Mouse (Mus musculus): ENCODE data around the gene Uox. TPM values are rescaled to one million over a fixed set of nuclear protein-coding genes. Genes with fewer than 3 reads are reported as not detected.
A peak's percentile ranks its signal among the peaks of the same experiment; 100 is the strongest.

The Uox gene
- total RNA-seq, 2 experiments from 2014 or later, result not detected

DNA sequence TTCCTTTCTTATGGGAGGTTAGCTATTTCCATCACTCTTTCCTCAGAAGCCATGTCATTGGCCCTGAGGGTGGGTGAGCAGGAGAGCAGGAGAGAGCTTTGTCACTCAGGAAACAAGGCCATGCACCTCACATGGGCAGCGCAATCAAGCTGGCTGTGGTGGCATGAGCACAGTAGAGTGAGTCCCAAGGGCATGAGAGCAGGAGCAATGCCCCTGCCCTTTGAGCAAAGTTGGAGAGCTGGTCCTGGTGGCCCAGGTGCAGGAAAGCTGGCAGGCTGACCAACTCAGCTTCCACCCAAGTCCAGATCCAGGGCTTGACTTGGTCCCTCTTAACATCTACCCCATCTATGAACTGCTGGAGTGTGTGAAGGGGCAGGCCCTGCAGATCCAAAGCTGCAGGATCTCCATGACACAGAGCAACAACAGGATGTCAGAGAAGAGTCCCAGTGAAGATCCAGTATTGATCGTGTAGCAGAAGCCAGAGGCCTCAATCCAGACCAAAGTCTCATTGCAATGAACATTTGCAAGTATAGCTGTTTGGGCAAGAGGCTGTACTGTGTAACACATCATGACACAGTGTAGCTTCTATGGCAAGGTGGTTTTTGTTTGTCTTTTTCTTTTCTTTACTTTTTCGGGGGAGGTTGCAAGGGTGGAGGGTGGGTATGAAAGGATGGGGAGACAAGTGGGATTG is 10.0 kb downstream of the Uox start:
- intact Hi-C loops (cut with DNase I), result no loop called here
- no peak for DNase-seq

DNA sequence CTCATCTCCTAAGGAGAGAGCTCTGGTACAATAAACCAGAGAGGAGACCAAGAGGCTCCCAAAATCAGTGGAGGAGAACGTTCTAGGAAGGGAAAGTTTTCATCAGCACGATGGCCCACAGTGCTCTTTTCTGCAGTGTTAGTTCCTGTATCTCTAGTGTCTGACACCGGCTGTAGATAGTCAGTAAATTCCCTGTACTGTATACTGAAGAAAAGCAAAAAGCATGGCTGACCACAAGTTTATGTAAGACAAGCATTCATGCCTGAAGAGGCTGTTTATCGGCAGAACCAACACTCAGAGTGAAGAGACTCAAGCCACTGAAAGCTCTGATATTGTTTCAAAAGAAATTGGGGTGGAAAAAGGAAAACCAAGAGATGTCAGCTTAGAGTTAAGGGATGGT is 13.3 kb downstream of the Uox start:
- intact Hi-C loops (cut with DNase I), result no loop called here
- no peak for DNase-seq

DNA sequence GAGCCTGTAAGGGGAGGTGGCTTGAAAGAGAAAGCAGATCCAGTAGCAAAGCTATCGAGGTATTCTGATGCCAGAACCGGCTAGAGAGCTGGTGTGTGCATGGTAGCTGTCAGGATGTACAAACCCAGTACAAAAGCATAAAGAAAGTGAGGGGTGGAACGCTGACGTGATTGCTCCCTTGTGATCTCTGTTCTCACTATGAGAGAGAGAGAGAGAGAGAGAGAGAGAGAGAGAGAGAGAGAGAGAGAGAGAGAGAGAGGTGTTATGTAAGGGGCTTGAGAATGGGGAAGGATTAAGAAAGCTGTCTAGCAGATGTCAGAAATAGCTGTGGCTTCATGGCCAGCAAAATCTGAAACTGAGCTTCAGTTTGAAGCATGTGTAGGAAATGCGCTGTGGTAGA is 13.7 kb downstream of the Uox start:
- intact Hi-C loops (cut with DNase I), result no loop called here
- no peak for DNase-seq

DNA sequence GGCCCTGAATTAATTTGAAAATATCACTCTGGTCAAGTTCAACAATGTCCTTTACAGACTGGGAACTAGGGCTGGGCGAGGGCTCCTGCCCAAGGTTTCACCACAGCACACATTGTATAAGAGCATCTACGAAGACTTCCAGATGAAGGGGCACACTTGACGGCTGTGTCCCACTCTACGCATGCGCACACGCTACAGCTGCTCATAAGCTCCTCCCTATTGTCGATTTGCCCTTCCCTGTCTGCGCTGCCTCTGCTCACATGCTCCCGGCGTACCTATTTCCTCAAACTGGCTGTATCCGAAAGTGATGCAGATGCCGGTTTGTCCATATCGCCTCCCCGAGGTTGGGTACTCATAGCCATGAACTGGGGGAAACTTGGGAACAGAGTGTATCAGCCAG is 16.4 kb downstream of the Uox start:
- intact Hi-C loops (cut with DNase I), result no loop called here
- DNase-seq, result no peak

DNA sequence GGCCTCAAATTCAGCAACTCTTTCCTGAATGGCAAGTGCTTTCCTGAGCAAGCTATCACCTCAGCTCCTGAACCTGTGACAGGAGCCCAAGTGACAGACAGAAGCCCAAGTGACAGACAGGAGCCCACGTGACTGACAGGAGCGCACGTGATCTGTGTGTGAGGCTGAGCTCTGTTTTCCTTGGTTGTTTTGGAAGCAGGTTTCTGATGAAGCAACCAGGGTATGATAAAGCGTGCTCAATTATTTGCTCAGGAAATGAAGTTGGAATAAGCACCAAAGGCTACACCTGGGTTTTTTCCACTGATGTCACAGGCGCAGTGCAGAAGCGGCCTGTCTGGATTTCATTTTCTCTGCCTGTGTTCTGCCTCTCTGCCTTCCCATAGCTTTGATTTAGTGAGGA is 19.3 kb downstream of the Uox start:
- DNase-seq, result no peak
- intact Hi-C loops (cut with DNase I), result no loop called here

DNA sequence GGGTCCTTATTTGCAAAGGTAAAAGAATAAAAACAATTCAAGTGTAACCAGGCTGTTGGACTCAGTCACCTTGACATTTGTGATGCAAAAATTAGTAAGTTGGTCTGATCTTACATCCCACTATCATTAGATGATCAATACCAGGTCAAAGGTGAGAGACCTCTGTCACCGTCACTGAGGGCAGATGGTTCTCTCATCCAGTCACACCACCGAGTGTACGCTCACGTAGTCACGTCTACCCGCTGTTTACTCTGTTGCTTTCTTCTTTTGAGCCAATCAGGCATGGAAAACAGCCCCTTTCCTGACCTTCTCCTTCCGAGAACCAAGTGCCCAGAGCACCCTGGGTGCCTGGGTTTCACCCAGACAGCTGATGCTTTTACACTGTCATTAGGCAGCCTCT is 20.9 kb downstream of the Uox start:
- no peak for DNase-seq

DNA sequence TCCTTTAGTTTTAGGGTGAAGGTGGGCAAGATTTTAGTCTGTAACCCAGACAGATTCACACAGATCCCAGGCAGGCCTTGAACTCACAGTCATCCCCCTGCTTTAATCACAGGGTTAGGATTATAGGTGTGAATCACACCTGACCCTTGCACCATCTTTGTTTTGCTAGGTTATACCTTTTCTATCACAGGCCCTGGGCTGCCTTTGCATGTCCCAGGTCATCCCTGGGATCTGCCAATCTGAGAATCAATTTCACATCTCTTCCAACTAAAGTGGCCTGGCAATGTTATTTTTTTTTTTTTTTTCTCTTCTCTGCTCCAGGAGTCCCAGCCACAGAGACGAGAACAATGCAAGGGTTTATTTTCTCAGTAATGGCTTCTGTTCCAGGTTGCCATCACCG is 21.4 kb downstream of the Uox start:
- intact Hi-C loops (cut with DNase I), result no loop called here
- no peak for DNase-seq

More for the DNA sequence above, 20.9 kb downstream of the Uox start:
- intact Hi-C loops (cut with DNase I), result no loop called here

DNA sequence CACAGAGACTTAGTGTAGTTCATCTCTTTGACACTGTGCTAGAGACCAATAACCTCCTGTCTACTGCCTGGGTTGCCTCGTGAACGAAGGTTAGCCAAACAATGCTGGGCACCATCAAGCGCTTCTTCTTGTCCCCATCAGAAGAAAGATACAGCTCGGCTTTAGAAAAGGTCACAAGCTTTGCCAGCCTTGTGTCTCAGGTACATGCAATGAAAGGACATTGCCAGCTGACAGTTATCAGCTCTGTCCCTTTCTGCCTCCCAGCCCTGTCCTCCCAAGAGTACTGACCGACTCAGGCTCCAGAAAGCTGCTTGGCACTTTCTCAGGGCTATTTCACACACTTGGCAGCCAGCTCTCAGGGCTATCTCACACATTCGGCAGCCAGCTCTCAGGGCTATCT is 25.2 kb downstream of the Uox start:
- DNase-seq, result no peak
- intact Hi-C loops (cut with DNase I), result no loop called here

DNA sequence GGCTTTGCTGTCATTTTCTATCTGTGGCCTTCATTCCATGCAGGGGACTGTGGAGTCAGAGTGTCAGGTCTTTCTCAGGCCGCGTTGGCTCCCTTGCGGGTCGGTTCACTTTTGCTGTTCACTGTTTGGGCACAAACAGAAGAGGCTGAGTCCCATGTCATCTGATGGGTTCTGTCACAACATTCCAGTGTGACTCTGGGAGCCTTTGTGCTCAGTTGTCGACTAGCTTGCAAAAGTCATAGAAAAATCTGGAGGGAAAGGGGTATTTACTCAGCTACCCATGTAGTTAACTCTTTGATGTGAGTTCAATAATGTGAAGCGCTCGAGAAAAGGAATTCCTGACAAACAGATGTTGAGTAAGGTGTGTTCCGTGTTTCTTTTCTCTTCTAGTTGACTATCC is 26.2 kb downstream of the Uox start:
- no peak for DNase-seq
- intact Hi-C loops (cut with DNase I), result no loop called here

DNA sequence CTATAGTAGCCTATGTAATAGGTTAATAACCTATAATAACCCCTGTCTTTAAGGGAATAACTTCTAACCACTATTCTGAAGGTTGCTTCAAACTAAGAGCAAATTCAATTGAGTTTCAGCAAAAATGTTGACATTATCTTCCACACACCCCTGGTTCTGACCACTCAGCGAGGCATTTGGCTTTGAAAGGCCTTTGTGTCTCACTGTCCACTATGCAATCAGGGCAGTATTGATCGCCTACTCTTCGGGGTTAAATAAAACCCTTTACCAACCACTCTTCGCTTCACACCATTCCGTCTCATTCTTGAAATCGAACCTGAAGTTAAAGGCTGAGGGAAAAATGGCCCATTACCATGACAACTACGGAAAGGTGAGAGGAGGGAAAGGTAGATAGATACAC is 26.6 kb downstream of the Uox start:
- intact Hi-C loops (cut with DNase I), result no loop called here
- no peak for DNase-seq

DNA sequence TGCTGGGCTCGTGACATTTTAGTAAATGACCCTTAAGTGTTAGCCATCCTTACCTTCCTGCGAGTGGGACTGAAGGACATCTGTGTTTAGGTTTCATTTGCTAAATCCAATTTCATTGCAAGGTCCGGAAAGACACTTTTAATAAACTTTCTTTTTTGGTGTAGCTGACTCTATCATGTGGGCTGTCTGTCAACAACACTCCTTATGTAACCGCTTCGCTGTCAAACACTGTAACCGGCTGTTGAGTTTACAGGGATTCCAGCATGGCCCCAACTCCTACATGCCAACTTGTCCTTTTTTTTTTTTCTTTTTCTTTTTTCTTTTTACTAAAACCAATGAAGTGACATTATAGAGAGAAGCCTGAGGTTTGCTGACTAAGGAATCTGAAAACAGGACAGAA is 28.2 kb downstream of the Uox start:
- DNase-seq, result no peak
- intact Hi-C loops (cut with DNase I), result no loop called here

DNA sequence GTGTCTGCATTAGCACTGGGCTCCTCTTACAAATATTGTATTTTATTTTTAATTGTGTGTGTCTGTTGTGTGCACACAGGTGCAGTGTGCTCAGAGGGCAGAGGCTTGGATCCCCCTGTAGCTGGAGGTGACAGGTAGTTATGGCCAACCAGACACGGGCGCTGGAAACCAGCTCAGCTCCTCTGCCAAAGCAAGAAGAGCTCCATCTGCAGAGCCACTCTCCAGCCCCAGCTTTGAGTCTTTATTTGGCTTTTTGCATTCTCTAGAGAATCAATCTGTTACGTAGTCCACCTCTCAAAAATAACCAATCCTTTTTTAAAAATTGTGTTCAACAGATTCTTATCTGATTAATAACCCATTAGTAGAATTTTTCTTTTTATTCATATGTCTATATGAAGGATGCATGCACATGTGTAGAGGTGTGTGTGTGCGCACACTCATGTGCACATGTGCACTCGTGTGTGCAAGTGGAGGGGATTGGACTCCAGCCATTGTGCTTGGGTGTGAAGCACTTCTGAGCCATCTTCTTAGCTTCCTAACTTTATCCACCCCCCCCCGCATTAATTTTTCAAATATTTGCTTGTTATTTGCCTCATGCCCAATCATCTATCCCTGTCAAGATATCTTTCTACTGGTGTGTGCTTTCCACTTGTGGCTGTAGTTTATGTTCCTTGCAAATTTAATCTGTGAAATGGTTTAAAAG is 29.1 kb downstream of the Uox start:
- intact Hi-C loops (cut with DNase I), result no loop called here
- no peak for DNase-seq

DNA sequence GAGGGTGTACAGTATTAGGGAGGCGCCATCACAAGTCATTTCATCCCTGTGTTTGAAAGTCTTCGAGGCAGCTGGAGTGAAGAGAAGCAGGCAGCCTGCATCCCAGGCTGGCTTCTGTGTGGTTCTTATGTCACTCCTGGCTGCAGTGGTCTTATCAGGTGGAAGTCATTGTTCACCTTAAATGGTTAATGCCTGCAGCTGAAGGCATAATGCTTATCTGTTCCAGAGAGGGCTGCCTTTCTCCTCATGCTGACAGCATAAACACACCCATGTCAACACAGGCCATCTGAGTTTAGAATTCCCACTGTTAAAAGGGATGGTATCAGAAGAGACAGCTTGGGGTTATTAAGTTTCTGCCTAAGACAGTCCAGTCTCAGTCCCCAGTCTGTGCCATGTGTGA is 31.0 kb downstream of the Uox start:
- DNase-seq, result no peak
- intact Hi-C loops (cut with DNase I), result no loop called here

DNA sequence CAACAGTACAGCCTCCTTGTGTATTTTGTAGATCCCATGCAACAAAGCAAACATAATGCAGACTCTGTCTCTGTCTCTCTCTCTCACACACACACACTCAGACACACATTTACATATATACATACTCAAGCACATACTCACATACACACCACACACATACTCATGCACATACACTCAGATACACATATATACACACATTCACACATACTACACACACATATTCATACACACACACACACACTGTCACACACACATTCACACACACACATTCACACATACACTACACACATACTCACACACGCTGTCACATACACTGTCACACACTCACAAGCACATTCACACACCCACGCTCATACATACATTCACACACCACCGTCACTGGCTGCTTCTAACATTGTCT is 32.3 kb downstream of the Uox start:
- DNase-seq, result no peak
- intact Hi-C loops (cut with DNase I), result no loop called here

DNA sequence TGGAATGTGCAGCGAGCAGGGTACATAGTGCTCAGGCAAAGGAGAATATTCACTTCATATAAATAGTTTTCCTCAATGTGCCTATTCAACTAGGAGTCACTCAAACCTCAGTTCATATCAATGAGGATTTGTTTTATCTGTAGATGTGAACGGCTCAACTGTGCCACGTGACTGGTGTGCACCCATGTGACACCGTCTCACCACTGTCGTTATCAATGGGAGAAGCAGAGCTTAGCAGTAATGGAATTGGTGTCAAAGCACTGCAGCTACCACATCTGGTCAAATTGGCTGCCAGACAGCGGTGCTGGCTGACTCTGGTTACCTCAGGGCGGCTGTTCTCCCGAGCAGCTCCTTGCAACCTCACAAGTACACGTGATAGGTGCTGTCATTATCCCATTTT is 34.4 kb downstream of the Uox start:
- intact Hi-C loops (cut with DNase I), result no loop called here
- no peak for DNase-seq

DNA sequence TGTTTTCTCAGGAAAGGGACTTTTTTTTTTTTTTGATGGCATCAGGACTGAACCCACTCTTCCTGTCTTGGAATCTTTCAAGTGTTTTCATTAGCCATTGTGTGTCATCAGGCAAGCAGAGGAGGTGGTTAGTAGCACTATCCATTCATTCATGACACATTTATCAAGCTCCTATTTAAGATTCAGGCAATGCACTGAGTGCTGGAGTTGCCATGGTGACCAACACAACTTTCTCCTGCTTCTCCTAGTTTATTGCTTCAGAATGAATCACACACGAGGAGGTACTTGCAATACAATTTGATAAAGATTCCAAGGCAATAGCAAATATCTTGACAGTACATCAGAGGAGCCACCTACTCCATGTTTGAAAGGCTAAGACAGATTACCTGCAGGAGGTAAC is 37.1 kb downstream of the Uox start:
- intact Hi-C loops (cut with DNase I), result no loop called here

DNA sequence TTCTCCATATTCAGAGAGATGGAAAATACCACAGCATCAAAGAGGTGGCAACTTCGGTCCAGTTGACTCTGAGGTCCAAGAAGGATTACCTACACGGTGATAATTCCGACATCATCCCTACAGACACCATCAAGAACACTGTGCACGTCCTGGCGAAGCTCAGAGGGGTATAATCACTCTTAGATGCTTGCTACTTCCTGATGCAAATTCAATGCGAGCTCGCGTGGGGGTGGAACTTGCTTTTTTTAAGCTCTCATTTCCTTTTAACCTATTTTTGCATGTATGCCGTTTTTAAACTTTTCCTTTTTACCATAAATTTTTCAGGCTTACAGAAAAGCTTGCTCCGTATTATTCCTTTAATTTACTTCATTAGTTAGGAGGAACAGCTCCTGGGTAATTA is 40.1 kb downstream of the Uox start:
- DNase-seq, result no peak
- intact Hi-C loops (cut with DNase I), result no loop called here

More for the DNA sequence above, 37.1 kb downstream of the Uox start:
- no peak for DNase-seq

DNA sequence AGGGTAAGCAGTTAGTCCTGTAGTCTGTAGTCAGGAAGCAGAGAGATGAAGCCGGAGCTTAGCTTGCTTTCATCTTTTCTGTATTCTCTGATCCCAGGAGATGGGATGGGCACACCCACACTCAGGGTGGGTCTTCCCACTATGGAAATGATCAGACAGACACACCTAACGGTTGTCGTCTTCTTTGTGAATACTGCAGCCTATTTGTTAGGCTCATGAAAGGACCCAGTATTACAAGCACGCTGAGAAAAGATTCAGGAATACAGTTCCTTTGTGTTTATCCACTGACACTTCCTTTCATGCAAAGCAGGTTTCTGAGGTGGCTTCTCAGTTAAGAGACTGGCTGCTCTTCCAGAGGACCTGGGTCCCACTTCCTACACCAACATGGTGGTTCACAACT is 41.0 kb downstream of the Uox start:
- intact Hi-C loops (cut with DNase I), result no loop called here
- DNase-seq, result no peak

DNA sequence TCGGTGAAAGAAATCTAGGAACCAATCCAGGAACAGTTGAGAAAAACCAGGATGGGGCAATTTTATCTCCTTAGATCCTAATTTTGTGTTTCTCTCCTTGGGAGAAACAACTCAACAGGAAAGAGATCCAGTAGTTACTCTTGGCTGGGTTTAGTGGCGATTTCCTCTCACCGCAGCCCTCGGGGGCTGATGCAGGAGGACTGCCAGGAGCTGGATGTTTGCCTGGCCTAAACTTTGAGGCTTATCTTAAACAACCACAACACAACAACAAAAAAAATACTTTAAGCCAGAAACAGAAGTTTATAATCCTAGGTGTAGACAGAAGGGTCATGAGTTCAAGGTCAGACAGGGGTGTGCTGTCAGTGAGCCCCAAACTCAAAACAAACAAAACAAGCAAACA is 41.6 kb downstream of the Uox start:
- DNase-seq, result peak; percentile 21 to 41
- intact Hi-C loops (cut with DNase I), result no loop called here

DNA sequence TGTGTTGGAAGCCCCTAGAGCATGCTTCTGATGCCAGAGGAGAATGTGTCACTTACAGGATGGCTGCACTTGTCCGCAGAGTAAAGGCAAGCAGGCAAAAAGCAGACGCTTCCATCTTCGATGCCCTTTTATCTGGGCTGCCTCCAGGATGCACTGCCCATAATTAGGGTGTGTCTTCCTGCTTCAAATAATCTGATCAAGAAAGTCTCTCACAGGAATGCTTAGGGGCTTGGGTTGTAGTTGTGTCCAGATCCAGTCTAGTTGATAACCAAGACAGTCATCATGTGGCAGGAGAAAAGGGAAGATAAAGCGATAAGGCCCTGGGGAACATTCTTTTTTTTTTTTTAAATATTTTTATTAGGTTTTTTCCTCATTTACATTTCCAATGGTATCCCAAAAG is 45.3 kb downstream of the Uox start, which contains the start of gene Dnase2b:
Gene Dnase2b (minus strand): TSS at position 101 of the 400 bp plus-strand sequence.
- DNase-seq, result no peak
- intact Hi-C loops (cut with DNase I), result no loop called here

DNA sequence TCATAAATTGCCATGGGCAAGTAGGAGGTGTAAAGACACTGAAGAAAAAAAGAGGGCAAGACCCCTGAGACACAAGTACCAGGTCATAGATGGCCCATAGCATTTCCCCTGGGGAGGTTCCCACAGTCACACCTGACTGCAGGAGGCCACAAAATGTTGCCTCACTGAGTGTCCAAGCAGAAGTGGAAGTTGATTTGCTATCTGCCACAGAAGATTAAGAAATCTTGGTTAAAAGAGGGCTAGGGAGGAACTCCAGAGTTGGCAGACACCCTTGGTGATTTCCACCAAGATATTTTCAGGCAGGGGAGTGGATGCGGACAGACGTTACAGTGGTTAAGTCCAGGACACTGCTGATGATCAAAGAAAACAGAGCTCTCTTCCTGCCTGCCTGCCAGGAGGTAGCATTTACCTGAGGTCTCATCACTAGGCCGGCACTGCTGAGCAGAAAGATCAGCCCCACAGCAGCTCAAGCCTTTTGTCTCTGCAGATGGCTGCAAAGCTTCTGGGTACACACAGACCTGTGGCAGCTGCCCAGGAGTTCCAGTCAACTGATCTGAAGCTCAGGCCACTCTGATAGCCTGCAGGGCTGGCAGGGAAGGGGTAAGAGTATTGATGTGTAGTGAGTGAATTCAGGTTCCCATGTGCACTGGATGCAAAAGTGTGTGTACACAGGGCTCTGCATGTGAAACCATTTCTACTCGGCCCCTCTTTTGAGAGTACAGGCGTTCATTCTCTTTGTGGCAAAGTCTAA is 46.5 kb downstream of the Uox start:
- intact Hi-C loops (cut with DNase I), result no loop called here
- DNase-seq, result no peak

DNA sequence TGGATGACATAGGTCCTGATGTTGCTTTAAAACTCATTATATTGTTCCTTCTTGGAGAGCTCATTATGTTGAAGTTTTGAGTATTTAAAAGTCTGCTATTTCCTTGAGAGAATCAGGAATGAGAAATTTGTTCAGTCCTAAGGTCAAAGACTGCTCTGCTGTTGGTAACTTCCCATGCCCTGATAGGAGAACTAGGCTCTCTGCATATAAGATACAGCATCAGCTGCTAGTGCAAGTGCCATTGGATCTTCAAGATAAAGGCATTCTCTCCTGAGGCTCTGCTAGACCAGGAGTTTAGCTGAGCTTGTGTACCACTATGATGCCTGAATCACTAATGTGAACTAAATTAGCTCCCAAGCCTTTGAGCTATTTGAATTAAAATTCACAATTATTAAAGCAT is 47.7 kb downstream of the Uox start:
- no peak for DNase-seq
- intact Hi-C loops (cut with DNase I), result no loop called here

All from heart, postnatal 36 days (tissue).